Mouse (Mus musculus): ENCODE data around the gene Hecw2. TPM values are rescaled to one million over a fixed set of nuclear protein-coding genes. Genes with fewer than 3 reads are reported as not detected.

The Hecw2 gene
- polyA plus RNA-seq, 1 experiment from 2014 or later: 3.0 TPM

- WGBS: 88% methylated on average over 6 of the region's 6 CpGs
Observed at GRCm38 (mm10) chr1:53796271-53796670, 398.7 kb downstream of the Hecw2 start.

GRCm38 (mm10) chr1:53795591-53795990 is 399.4 kb downstream of the Hecw2 start:
- Histone ChIP-seq H3K4me2 (no peak overlapping the region), H3K4me1 (ENCODE audit: control insufficient read depth, insufficient read depth, low read length) (no peaks in the 10 kb centered on the region), H3K27ac (ENCODE audit: low read depth, low read length) (no peak overlapping the region), H3K9ac (ENCODE audit: low read length) (no peak overlapping the region), H3K9me3 (ENCODE audit: control insufficient read depth, low read length) (no peaks in the 10 kb centered on the region), H3K27me3 (ENCODE audit: control insufficient read depth, insufficient read depth, low read length) (no peaks in the 10 kb centered on the region), H3K4me3 (ENCODE audit: low read depth, low read length) (no peak overlapping the region), H3K36me3 (ENCODE audit: control insufficient read depth, insufficient read depth, low read length) (no peaks in the 10 kb centered on the region)
- WGBS: 80% methylated on average over 4 of the region's 4 CpGs
- DNase-seq (ENCODE audit: low spot score, missing footprints) (no peak), ATAC-seq (ENCODE audit: low FRiP score) (no peak)

More at GRCm38 (mm10) chr1:53796271-53796670, 398.7 kb downstream of the Hecw2 start:
- Histone ChIP-seq H3K9me3 (ENCODE audit: control insufficient read depth, low read length) (no peaks in the 10 kb centered on the region), H3K27me3 (ENCODE audit: control insufficient read depth, insufficient read depth, low read length) (no peaks in the 10 kb centered on the region), H3K4me2 (no peak overlapping the region), H3K36me3 (ENCODE audit: control insufficient read depth, insufficient read depth, low read length) (no peaks in the 10 kb centered on the region), H3K9ac (ENCODE audit: low read length) (no peak overlapping the region), H3K4me1 (ENCODE audit: control insufficient read depth, insufficient read depth, low read length) (no peaks in the 10 kb centered on the region), H3K4me3 (ENCODE audit: low read depth, low read length) (no peak overlapping the region), H3K27ac (ENCODE audit: low read depth, low read length) (no peak overlapping the region)
- ATAC-seq (ENCODE audit: low FRiP score) (no peak), DNase-seq (ENCODE audit: low spot score, missing footprints) (no peak)

GRCm38 (mm10) chr1:53795081-53795480 is 399.9 kb downstream of the Hecw2 start:
- H3K27ac ChIP-seq (ENCODE audit: low read depth, low read length): no peak overlapping the region
- H3K4me1 ChIP-seq (ENCODE audit: control insufficient read depth, insufficient read depth, low read length): no peaks in the 10 kb centered on the region
- H3K9ac ChIP-seq (ENCODE audit: low read length): no peak overlapping the region
- H3K27me3 ChIP-seq (ENCODE audit: control insufficient read depth, insufficient read depth, low read length): no peaks in the 10 kb centered on the region
- no peak overlapping the region for H3K4me3 ChIP-seq (ENCODE audit: low read depth, low read length)
- ATAC-seq (ENCODE audit: low FRiP score): no peak
- no peaks in the 10 kb centered on the region for H3K9me3 ChIP-seq (ENCODE audit: control insufficient read depth, low read length)
- H3K4me2 ChIP-seq: no peak overlapping the region
- 92% methylated on average over 5 of the region's 5 CpGs for whole genome bisulfite sequencing
- DNase-seq (ENCODE audit: low spot score, missing footprints): no peak
- no peaks in the 10 kb centered on the region for H3K36me3 ChIP-seq (ENCODE audit: control insufficient read depth, insufficient read depth, low read length)

DNA sequence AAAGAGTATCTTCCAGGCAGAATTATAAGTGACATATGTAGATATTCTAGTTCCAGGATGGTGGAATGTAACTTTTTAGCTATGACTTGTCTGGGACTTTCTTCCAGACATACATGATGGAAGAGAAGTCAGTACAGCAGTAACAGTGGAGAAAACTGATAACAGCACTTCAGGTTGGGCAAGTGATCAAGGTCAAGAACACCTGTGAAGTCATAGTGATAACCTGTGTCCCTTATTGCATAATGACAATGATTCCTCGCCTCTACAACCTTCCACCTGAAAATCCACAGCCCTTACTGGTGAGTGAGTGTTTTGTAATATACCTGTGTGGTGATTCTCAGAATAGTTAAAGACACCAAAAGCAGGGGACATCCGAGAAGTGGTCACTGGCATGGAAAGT is 400.7 kb downstream of the Hecw2 start:
- no peaks in the 10 kb centered on the region for H3K9me3 ChIP-seq (ENCODE audit: control insufficient read depth, low read length)
- ATAC-seq (ENCODE audit: low FRiP score): no peak
- no peak overlapping the region for H3K27ac ChIP-seq (ENCODE audit: low read depth, low read length)
- H3K36me3 ChIP-seq (ENCODE audit: control insufficient read depth, insufficient read depth, low read length): no peaks in the 10 kb centered on the region
- H3K4me3 ChIP-seq (ENCODE audit: low read depth, low read length): no peak overlapping the region
- H3K9ac ChIP-seq (ENCODE audit: low read length): no peak overlapping the region
- 80% methylated on average over 2 of the region's 2 CpGs for WGBS
- no peaks in the 10 kb centered on the region for H3K4me1 ChIP-seq (ENCODE audit: control insufficient read depth, insufficient read depth, low read length)
- H3K27me3 ChIP-seq (ENCODE audit: control insufficient read depth, insufficient read depth, low read length): no peaks in the 10 kb centered on the region
- H3K4me2 ChIP-seq: no peak overlapping the region
- no peak for DNase-seq (ENCODE audit: low spot score, missing footprints)

DNA sequence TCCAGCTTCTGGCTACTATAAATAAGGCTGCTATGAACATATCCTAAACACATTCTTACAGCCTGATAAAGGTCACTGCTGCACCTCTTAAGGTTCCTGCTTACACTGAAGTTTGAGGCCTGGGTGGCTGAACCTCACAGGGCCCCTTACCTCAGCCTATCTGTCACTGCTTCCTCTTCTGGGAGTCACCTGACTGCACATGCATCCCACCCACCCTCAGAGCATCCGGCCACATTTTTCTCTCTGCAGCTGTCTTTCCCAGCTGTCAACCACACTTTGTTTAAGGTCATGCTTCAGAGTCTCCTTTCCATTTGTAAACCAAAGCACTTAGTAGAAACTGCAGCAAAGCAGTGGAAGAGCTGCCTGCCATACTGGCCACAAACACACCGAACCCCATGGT is 403.6 kb downstream of the Hecw2 start:
- no peak overlapping the region for H3K4me3 ChIP-seq (ENCODE audit: low read depth, low read length)

DNA sequence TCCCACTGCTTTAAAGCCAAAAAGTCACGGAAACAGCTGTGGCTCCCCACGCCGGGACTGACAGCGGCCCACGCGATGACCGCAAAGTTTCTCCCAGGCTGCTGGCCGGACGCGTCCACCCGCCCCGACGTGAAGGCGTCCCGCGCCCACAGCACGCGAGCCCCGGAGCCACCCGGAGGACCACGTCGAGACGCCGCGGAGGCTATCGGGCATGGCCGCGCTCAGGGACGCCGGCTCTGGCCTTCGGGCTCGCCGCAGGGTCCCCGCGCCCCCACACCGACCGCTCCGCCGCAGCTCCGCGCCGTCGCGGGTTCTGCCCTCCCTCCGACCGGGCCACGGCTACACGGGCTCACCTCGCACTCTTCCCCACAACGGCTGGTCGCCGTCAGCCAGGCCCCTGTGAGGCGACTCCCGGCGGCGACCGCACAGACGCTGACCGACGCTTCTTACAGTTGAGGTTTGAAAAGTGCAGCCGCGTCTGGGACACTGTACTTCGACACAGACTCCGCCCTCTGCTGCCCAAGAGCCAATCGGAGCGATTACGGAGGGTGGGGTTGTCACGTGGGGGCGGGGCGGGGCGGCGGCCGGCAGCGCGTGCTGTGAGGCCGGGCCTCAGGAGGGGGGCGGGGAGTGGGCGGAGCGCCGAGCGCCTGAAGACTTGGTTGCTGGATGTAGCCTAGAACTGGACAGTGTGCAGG is 410.1 kb downstream of the Hecw2 start, which contains the start of gene Stk17b:
Gene Stk17b, minus strand, starts transcription at position 504 of the 698 bp plus-strand sequence.
- under 1% methylated on average over 73 of the region's 81 CpGs for WGBS
- DNase-seq (ENCODE audit: low spot score, missing footprints): peak; percentile 98
- Histone ChIP-seq H3K27ac (ENCODE audit: low read depth, low read length) (no peak within 1 kb of the TSS), H3K9ac (ENCODE audit: low read length) (peak within 1 kb of the TSS; percentile 77), H3K4me2 (peak within 1 kb of the TSS; percentile 76), H3K27me3 (ENCODE audit: control insufficient read depth, insufficient read depth, low read length) (no peaks in the 10 kb centered on the region), H3K4me3 (ENCODE audit: low read depth, low read length) (peak within 1 kb of the TSS; percentile 79), H3K36me3 (ENCODE audit: control insufficient read depth, insufficient read depth, low read length) (no peaks in the 10 kb centered on the region), H3K9me3 (ENCODE audit: control insufficient read depth, low read length) (no peaks in the 10 kb centered on the region), H3K4me1 (ENCODE audit: control insufficient read depth, insufficient read depth, low read length) (no peaks in the 10 kb centered on the region)
- ATAC-seq (ENCODE audit: low FRiP score): peak; percentile 98

More for the DNA sequence above, 403.6 kb downstream of the Hecw2 start:
- H3K9me3 ChIP-seq (ENCODE audit: control insufficient read depth, low read length): no peaks in the 10 kb centered on the region
- DNase-seq (ENCODE audit: low spot score, missing footprints) (no peak), ATAC-seq (ENCODE audit: low FRiP score) (no peak)
- no peaks in the 10 kb centered on the region for H3K4me1 ChIP-seq (ENCODE audit: control insufficient read depth, insufficient read depth, low read length)
- no peak overlapping the region for H3K27ac ChIP-seq (ENCODE audit: low read depth, low read length)
- H3K4me2 ChIP-seq: no peak overlapping the region
- H3K9ac ChIP-seq (ENCODE audit: low read length): no peak overlapping the region
- WGBS: 87% methylated on average over 2 of the region's 2 CpGs
- no peaks in the 10 kb centered on the region for H3K27me3 ChIP-seq (ENCODE audit: control insufficient read depth, insufficient read depth, low read length)
- no peaks in the 10 kb centered on the region for H3K36me3 ChIP-seq (ENCODE audit: control insufficient read depth, insufficient read depth, low read length)

- Histone ChIP-seq H3K9ac (ENCODE audit: low read length) (peak overlapping the region; percentile 77), H3K36me3 (ENCODE audit: control insufficient read depth, insufficient read depth, low read length) (no peaks in the 10 kb centered on the region), H3K27me3 (ENCODE audit: control insufficient read depth, insufficient read depth, low read length) (no peaks in the 10 kb centered on the region), H3K4me3 (ENCODE audit: low read depth, low read length) (peak overlapping the region; percentile 79), H3K9me3 (ENCODE audit: control insufficient read depth, low read length) (no peaks in the 10 kb centered on the region), H3K4me1 (ENCODE audit: control insufficient read depth, insufficient read depth, low read length) (no peaks in the 10 kb centered on the region), H3K27ac (ENCODE audit: low read depth, low read length) (no peak overlapping the region), H3K4me2 (peak overlapping the region; percentile 76)
- DNase-seq (ENCODE audit: low spot score, missing footprints) (peak; percentile 94), ATAC-seq (ENCODE audit: low FRiP score) (peak; percentile 24)
- WGBS: under 1% methylated on average over 17 of the region's 17 CpGs
Observed at GRCm38 (mm10) chr1:53784291-53784720, 410.7 kb downstream of the Hecw2 start.

DNA sequence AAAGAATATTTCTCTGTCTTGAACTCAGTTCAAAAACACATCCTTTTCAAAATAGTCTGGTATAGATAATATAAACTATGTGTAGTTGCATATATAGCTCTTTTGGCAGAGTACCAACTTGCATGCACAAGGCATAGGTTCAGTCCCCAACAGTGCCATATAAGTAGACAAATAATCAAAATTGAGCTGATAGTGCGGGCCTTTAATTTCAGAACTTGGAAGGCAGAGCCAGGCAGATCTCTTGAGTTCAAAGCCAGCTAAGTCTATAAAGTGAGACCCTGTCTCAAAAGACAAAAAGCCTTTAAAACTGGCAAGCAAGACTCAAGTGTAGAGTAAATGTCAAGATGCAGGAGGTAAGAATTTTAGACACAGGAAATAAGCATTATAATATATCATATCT is 412.0 kb downstream of the Hecw2 start:
- Histone ChIP-seq H3K4me2 (no peak overlapping the region), H3K27ac (ENCODE audit: low read depth, low read length) (no peak overlapping the region), H3K36me3 (ENCODE audit: control insufficient read depth, insufficient read depth, low read length) (no peaks in the 10 kb centered on the region), H3K9ac (ENCODE audit: low read length) (no peak overlapping the region), H3K4me1 (ENCODE audit: control insufficient read depth, insufficient read depth, low read length) (no peaks in the 10 kb centered on the region), H3K27me3 (ENCODE audit: control insufficient read depth, insufficient read depth, low read length) (no peaks in the 10 kb centered on the region), H3K9me3 (ENCODE audit: control insufficient read depth, low read length) (no peaks in the 10 kb centered on the region), H3K4me3 (ENCODE audit: low read depth, low read length) (no peak overlapping the region)
- 92% methylated on average over 1 of the region's 1 CpGs for WGBS
- DNase-seq (ENCODE audit: low spot score, missing footprints) (no peak), ATAC-seq (ENCODE audit: low FRiP score) (no peak)

DNA sequence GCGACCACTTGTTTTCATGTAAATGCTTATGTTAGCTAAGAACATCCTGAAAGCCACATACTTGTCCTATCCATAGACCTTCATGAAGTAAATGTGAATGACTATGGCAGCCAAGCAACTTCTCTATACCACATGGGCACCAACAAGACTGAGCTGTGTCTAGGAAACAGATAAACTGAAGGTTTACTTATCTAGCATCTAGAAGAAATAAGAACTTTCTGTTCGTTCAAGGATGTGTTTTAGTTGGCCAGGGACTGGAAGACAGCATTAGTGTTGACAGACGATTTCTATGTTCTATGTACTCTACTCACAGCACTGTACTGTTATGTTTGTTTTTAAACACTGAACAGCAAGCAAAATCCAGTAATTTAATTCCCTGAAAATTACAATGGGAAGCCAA is 412.9 kb downstream of the Hecw2 start:
- H3K9me3 ChIP-seq (ENCODE audit: control insufficient read depth, low read length): no peaks in the 10 kb centered on the region
- H3K4me1 ChIP-seq (ENCODE audit: control insufficient read depth, insufficient read depth, low read length): no peaks in the 10 kb centered on the region
- no peak overlapping the region for H3K27ac ChIP-seq (ENCODE audit: low read depth, low read length)
- ATAC-seq (ENCODE audit: low FRiP score): no peak
- H3K27me3 ChIP-seq (ENCODE audit: control insufficient read depth, insufficient read depth, low read length): no peaks in the 10 kb centered on the region
- DNase-seq (ENCODE audit: low spot score, missing footprints): no peak
- H3K4me3 ChIP-seq (ENCODE audit: low read depth, low read length): no peak overlapping the region
- 89% methylated on average over 3 of the region's 3 CpGs for WGBS
- no peak overlapping the region for H3K4me2 ChIP-seq
- no peak overlapping the region for H3K9ac ChIP-seq (ENCODE audit: low read length)
- H3K36me3 ChIP-seq (ENCODE audit: control insufficient read depth, insufficient read depth, low read length): no peaks in the 10 kb centered on the region
